Mouse (Mus musculus) ES-E14 (cell line): ENCODE data around the gene Ptpdc1.

Source experiments
- CHD2 ChIP-seq: IDR thresholded peaks from 2 replicates; pipeline ENCODE4 v1.6.1; 2014; ENCODE audit warnings: mild to moderate bottlenecking, low read depth, low read length, inconsistent platforms
- HCFC1 ChIP-seq: IDR thresholded peaks from 2 replicates; pipeline ENCODE4 v1.6.1; 2012; ENCODE audit warnings: low read length, inconsistent platforms, borderline replicate concordance; ENCODE audit not compliant: insufficient read depth
- MAFK ChIP-seq: IDR thresholded peaks from 2 replicates; pipeline ENCODE4 v1.6.1; 2014; ENCODE audit warnings: mild to moderate bottlenecking, low read depth, low read length, inconsistent platforms; ENCODE audit not compliant: insufficient read depth
- ZC3H11A ChIP-seq: IDR thresholded peaks from 2 replicates; pipeline ENCODE4 v1.6.1; 2012; ENCODE audit warnings: low read depth, mild to moderate bottlenecking, inconsistent platforms, low read length, borderline replicate concordance
- ZNF384 ChIP-seq: IDR thresholded peaks from 2 replicates; pipeline ENCODE4 v1.6.1; 2012; ENCODE audit warnings: low read depth, low read length, inconsistent platforms

GRCm38 (mm10) chr13:48566116-48566935, 59.1 kb downstream of the Ptpdc1 start:
- no peak for TF ChIP-seq ZC3H11A
- TF ChIP-seq MAFK = no peak
- no peak for TF ChIP-seq HCFC1
- no peak for TF ChIP-seq ZNF384
- TF ChIP-seq CHD2 = no peak
